Mouse (Mus musculus) erythroblast, embryonic 14.5 days (primary cell): Measurements from ENCODE around the gene Harbi1. TPM values are rescaled to one million over a fixed set of nuclear protein-coding genes. Genes with fewer than 3 reads are reported as not detected.

Experiments used
- H3K27me3 ChIP-seq: 2 replicates; pipeline ENCODE4 v1.6.1; 2012; ENCODE audit warnings: inconsistent platforms; ENCODE audit not compliant: control insufficient read depth
- H3K36me3 ChIP-seq: 2 replicates; pipeline ENCODE4 v1.6.1; 2012; ENCODE audit warnings: mild to moderate bottlenecking, inconsistent platforms; ENCODE audit not compliant: control insufficient read depth
- H3K4me1 ChIP-seq: 2 replicates; pipeline ENCODE4 v1.6.1; 2012; ENCODE audit warnings: inconsistent platforms; ENCODE audit not compliant: control insufficient read depth
- H3K4me3 ChIP-seq: replicated peaks from 2 replicates; pipeline ENCODE3; 2012; ENCODE audit warnings: moderate library complexity, mild to moderate bottlenecking, inconsistent platforms
- H3K9me3 ChIP-seq: 2 replicates; pipeline ENCODE4 v1.6.1; 2012; ENCODE audit warnings: low read length, inconsistent platforms, mixed read lengths; ENCODE audit not compliant: control insufficient read depth
- GATA1 ChIP-seq: IDR thresholded peaks from 2 replicates; pipeline ENCODE4 v1.6.1; 2012; ENCODE audit warnings: low read length, inconsistent platforms, mixed read lengths
- TAL1 ChIP-seq: IDR thresholded peaks from 3 replicates; pipeline ENCODE4 v1.6.1; 2012; ENCODE audit warnings: low read length, inconsistent platforms, mixed read lengths
- polyA plus RNA-seq: library from polyadenylated mRNA; stranded (reverse); fragments of >175 nt; gene quantifications from 2 replicates; pipeline ENCODE4 v1.2.3, GENCODE M21; 2012

Gene Harbi1
- polyA plus RNA-seq, 1 experiment = 0.15 TPM

DNA sequence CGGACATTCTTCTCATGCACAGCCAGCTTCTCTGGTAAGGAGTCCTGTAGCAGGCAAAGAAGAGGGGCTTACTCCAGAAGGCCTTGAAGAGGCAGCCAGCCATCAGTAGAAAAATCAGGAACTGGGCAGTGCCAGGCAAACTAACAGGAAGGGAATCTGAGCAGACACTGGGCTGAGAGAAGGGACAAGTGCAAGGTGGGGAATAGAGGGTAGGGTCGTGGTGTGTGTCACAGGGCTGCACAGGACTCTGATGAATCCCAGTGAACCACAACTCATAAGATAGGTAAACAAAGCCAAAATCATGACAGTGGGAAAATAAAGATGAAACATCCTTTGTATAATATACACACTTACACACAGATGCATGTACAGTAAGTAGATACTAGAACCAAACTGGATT is 34.2 kb upstream of the Harbi1 start:
- Histone ChIP-seq H3K36me3 (peaks cover 94% of the 10 kb centered on the region), H3K4me1 (no peaks in the 10 kb centered on the region), H3K9me3 (no peaks in the 10 kb centered on the region), H3K4me3 (no peak overlapping the region), H3K27me3 (no peaks in the 10 kb centered on the region)
- TF ChIP-seq GATA1 = no peak
- no peak for TF ChIP-seq TAL1

GRCm38 (mm10) chr2:91676961-91677360 is 33.7 kb upstream of the Harbi1 start:
- no peaks in the 10 kb centered on the region for H3K4me1 ChIP-seq
- no peaks in the 10 kb centered on the region for H3K9me3 ChIP-seq
- no peaks in the 10 kb centered on the region for H3K27me3 ChIP-seq
- H3K4me3 ChIP-seq = no peak overlapping the region
- peaks cover 94% of the 10 kb centered on the region for H3K36me3 ChIP-seq
- TF ChIP-seq GATA1 = no peak
- no peak for TF ChIP-seq TAL1

GRCm38 (mm10) chr2:91682850-91683249 is 27.8 kb upstream of the Harbi1 start:
- TF ChIP-seq GATA1 (no peak), TAL1 (no peak)
- Histone ChIP-seq H3K4me3 (no peak overlapping the region), H3K36me3 (peaks cover 92% of the 10 kb centered on the region), H3K9me3 (no peaks in the 10 kb centered on the region), H3K27me3 (no peaks in the 10 kb centered on the region), H3K4me1 (peaks cover 7% of the 10 kb centered on the region)

- TF ChIP-seq TAL1 = no peak
- TF ChIP-seq GATA1 = no peak
- peaks cover 91% of the 10 kb centered on the region for H3K36me3 ChIP-seq
- peaks cover 7% of the 10 kb centered on the region for H3K4me1 ChIP-seq
- H3K27me3 ChIP-seq = no peaks in the 10 kb centered on the region
- H3K9me3 ChIP-seq = no peaks in the 10 kb centered on the region
- H3K4me3 ChIP-seq = no peak overlapping the region
Observed at GRCm38 (mm10) chr2:91683919-91684318, 26.7 kb upstream of the Harbi1 start.

DNA sequence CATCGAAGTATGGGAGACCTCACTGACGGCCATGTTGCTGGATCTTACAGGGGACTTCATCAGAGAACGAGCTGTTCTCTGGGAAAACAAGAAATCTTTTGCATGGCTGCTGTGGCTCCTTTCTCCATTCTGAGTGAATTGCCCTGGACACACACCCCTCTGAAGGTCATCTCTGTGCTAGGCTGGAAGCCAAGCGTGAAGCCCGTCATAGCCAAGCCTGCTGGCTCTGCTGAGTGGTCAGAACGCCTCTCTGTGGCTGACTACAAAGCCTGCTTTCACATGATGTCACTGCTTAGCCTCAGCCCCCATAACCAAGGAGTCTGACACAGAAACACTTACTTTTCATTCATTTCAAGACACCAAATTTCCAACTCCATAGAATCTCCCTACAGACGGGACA is 21.2 kb upstream of the Harbi1 start:
- Histone ChIP-seq H3K4me1 (no peaks in the 10 kb centered on the region), H3K4me3 (no peak overlapping the region), H3K36me3 (peaks cover 72% of the 10 kb centered on the region), H3K9me3 (no peaks in the 10 kb centered on the region), H3K27me3 (no peaks in the 10 kb centered on the region)
- no peak for TF ChIP-seq GATA1
- TF ChIP-seq TAL1 = no peak

GRCm38 (mm10) chr2:91695436-91696224 is 15.0 kb upstream of the Harbi1 start:
- Histone ChIP-seq H3K4me3 (no peak overlapping the region), H3K4me1 (no peaks in the 10 kb centered on the region), H3K9me3 (no peaks in the 10 kb centered on the region), H3K27me3 (no peaks in the 10 kb centered on the region), H3K36me3 (peaks cover 36% of the 10 kb centered on the region)
- no peak for TF ChIP-seq TAL1
- no peak for TF ChIP-seq GATA1

GRCm38 (mm10) chr2:91696225-91696590 is 14.4 kb upstream of the Harbi1 start:
- H3K4me1 ChIP-seq = no peaks in the 10 kb centered on the region
- TF ChIP-seq GATA1 (no peak), TAL1 (no peak)
- no peaks in the 10 kb centered on the region for H3K9me3 ChIP-seq
- no peaks in the 10 kb centered on the region for H3K27me3 ChIP-seq
- no peak overlapping the region for H3K4me3 ChIP-seq
- H3K36me3 ChIP-seq = peaks cover 32% of the 10 kb centered on the region

DNA sequence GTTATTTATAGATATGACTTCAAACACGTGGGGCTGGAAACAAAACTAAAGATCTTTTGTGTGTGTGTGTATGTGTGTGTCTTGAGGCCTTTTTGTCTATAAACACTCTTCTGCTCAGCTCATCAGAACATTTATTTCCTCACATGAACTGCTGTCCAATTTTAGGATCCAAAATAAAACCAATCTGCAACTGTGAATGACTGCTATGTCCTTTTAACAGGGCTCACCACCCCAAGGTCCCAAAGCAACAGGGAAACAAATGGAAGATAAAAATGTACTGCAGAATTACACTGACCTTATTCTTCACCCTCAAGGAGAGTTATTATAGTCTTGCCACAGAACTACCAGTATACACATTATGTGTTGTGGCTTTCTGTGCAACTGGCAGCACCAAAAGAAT is 11.4 kb upstream of the Harbi1 start:
- no peaks in the 10 kb centered on the region for H3K9me3 ChIP-seq
- TF ChIP-seq TAL1 (no peak), GATA1 (no peak)
- H3K4me1 ChIP-seq = no peaks in the 10 kb centered on the region
- peaks cover 12% of the 10 kb centered on the region for H3K36me3 ChIP-seq
- no peaks in the 10 kb centered on the region for H3K27me3 ChIP-seq
- no peak overlapping the region for H3K4me3 ChIP-seq

GRCm38 (mm10) chr2:91701366-91701765 is 9.3 kb upstream of the Harbi1 start:
- Histone ChIP-seq H3K9me3 (no peaks in the 10 kb centered on the region), H3K36me3 (no peaks in the 10 kb centered on the region; the same call in 1 of the 2 replicates), H3K27me3 (no peaks in the 10 kb centered on the region), H3K4me3 (no peak overlapping the region), H3K4me1 (no peaks in the 10 kb centered on the region)
- no peak for TF ChIP-seq TAL1
- TF ChIP-seq GATA1 = no peak
